13 mouse cellular contexts compared by ENCODE assay signal in genomic region chr1:45021234-45021633, GRCm38 (mm10).
DNase-seq lines count a peak whose midpoint lies in the region; ATAC-seq and TF ChIP-seq lines count a peak whose summit lies in the region.
"Had no signal": no experiment of that assay in that cellular context is flagged by ENCODE, and none has a peak within 500 bp of the region (broad histone marks: within the 10 kb centered on the region; RNA-seq: fewer than 3 reads in every experiment).

No protein-coding gene starts in this region.

- no peak overlapping the region for H3K4me2 ChIP-seq in hindbrain, postnatal 0 days (ENCODE audit: low read depth, low read length)
- H3K4me2 ChIP-seq in hindbrain, embryonic 14.5 days (replicated peaks): no peak overlapping the region
- no peak overlapping the region for H3K4me2 ChIP-seq in embryonic facial prominence, embryonic 14.5 days (ENCODE audit: low read depth, low read length)
- H3K4me2 ChIP-seq in limb, embryonic 13.5 days (replicated peaks): no peak overlapping the region
- H3K4me2 ChIP-seq: liver, embryonic 12.5 days had no signal

- no peak overlapping the region for H3K4me3 ChIP-seq in hindbrain, postnatal 0 days (ENCODE audit: low read length)
- no peak overlapping the region for H3K4me3 ChIP-seq in hindbrain, embryonic 14.5 days (replicated peaks; ENCODE audit: low read length)
- no peak overlapping the region for H3K4me3 ChIP-seq in embryonic facial prominence, embryonic 14.5 days (ENCODE audit: low read depth, low read length)
- H3K4me3 ChIP-seq in limb, embryonic 13.5 days: no peak overlapping the region
- H3K4me3 ChIP-seq: liver, embryonic 12.5 days had no signal

- no peak for ATAC-seq in hindbrain, postnatal 0 days
- ATAC-seq in hindbrain, embryonic 14.5 days (ENCODE audit: low FRiP score): no peak
- ATAC-seq in embryonic facial prominence, embryonic 14.5 days (ENCODE audit: low read depth): peak; percentile 72; the same call in 1 of the 2 replicates
- ATAC-seq in limb, embryonic 13.5 days (ENCODE audit: low FRiP score, low read depth): peak; percentile 67
- no peak for ATAC-seq in frontal cortex, adult (ENCODE audit: low TSS enrichment)
- ATAC-seq: liver, embryonic 12.5 days had no signal

- no peak overlapping the region for H3K9ac ChIP-seq in hindbrain, postnatal 0 days (replicated peaks; ENCODE audit: low read length)
- no peak overlapping the region for H3K9ac ChIP-seq in hindbrain, embryonic 14.5 days
- no peak overlapping the region for H3K9ac ChIP-seq in embryonic facial prominence, embryonic 14.5 days (ENCODE audit: low read depth, low read length)
- H3K9ac ChIP-seq in limb, embryonic 13.5 days: no peak overlapping the region
- H3K9ac ChIP-seq: liver, embryonic 12.5 days had no signal

- TF ChIP-seq CTCF in hindbrain, postnatal 0 days (IDR thresholded peaks at IDR 0.05; ENCODE audit: low read depth): no peak

- WGBS in hindbrain, postnatal 0 days: 62% methylated on average over 2 of the region's 2 CpGs
- 61% methylated on average over 2 of the region's 2 CpGs for WGBS in hindbrain, embryonic 14.5 days
- WGBS in embryonic facial prominence, embryonic 14.5 days: 21% methylated on average over 2 of the region's 2 CpGs
- WGBS in limb, embryonic 13.5 days: 18% methylated on average over 2 of the region's 2 CpGs

- H3K9me3 ChIP-seq in hindbrain, postnatal 0 days (ENCODE audit: low read length): no peaks in the 10 kb centered on the region
- H3K9me3 ChIP-seq in hindbrain, embryonic 14.5 days (ENCODE audit: control insufficient read depth, low read length): 0 out of 2 replicates have a peak, but pooled peaks cover 5% of the 10 kb centered on the region
- H3K9me3 ChIP-seq in embryonic facial prominence, embryonic 14.5 days (ENCODE audit: control insufficient read depth, low read length): no peaks in the 10 kb centered on the region
- H3K9me3 ChIP-seq in limb, embryonic 13.5 days: 0 out of 2 replicates have a peak, but pooled peaks cover 2% of the 10 kb centered on the region
- H3K9me3 ChIP-seq: liver, embryonic 12.5 days had no signal

- no peaks in the 10 kb centered on the region for H3K36me3 ChIP-seq in hindbrain, postnatal 0 days (ENCODE audit: insufficient read depth, low read length)
- H3K36me3 ChIP-seq in hindbrain, embryonic 14.5 days (replicated peaks; ENCODE audit: control insufficient read depth, insufficient read depth): no peaks in the 10 kb centered on the region
- H3K36me3 ChIP-seq in embryonic facial prominence, embryonic 14.5 days (ENCODE audit: control insufficient read depth, insufficient read depth, low read length): no peaks in the 10 kb centered on the region
- H3K36me3 ChIP-seq in limb, embryonic 13.5 days: no peaks in the 10 kb centered on the region
- H3K36me3 ChIP-seq: liver, embryonic 12.5 days had no signal

- no peaks in the 10 kb centered on the region for H3K4me1 ChIP-seq in hindbrain, postnatal 0 days (ENCODE audit: insufficient read depth, low read length)
- no peaks in the 10 kb centered on the region for H3K4me1 ChIP-seq in hindbrain, embryonic 14.5 days (replicated peaks; ENCODE audit: control insufficient read depth, insufficient read depth, low read length)
- peaks cover 16% of the 10 kb centered on the region; the same call in 1 of the 2 replicates for H3K4me1 ChIP-seq in embryonic facial prominence, embryonic 14.5 days (ENCODE audit: control insufficient read depth, insufficient read depth, low read length)
- H3K4me1 ChIP-seq in limb, embryonic 13.5 days: peaks cover 5% of the 10 kb centered on the region
- H3K4me1 ChIP-seq: liver, embryonic 12.5 days had no signal

- peak; percentile 1 for DNase-seq in hindbrain, postnatal 0 days (ENCODE audit: low spot score)
- DNase-seq in hindbrain, embryonic 14.5 days (ENCODE audit: low spot score): no peak
- peak; percentile 17 for DNase-seq in brain, adult 2 months (ENCODE audit: low read depth, low spot score)
- peak; percentile 91 for DNase-seq in embryonic facial prominence, embryonic 14.5 days (ENCODE audit: low spot score)
- no peak for DNase-seq in left cerebral cortex, adult 18-20 months (ENCODE audit: low spot score in 2 of 2)
- DNase-seq in thymus, postnatal 0 days (ENCODE audit: low spot score): no peak
- DNase-seq: adrenal gland, adult 8-10 months; cerebellum, postnatal 36 days; kidney, postnatal 36 days; thymus, adult 18-20 months had no signal

- H3K27me3 ChIP-seq in hindbrain, postnatal 0 days (ENCODE audit: insufficient read depth, low read length): no peaks in the 10 kb centered on the region
- no peaks in the 10 kb centered on the region for H3K27me3 ChIP-seq in hindbrain, embryonic 14.5 days (ENCODE audit: control insufficient read depth, insufficient read depth, low read length)
- H3K27me3 ChIP-seq in embryonic facial prominence, embryonic 14.5 days (replicated peaks; ENCODE audit: control insufficient read depth, insufficient read depth, low read length): no peaks in the 10 kb centered on the region
- no peaks in the 10 kb centered on the region for H3K27me3 ChIP-seq in limb, embryonic 13.5 days
- H3K27me3 ChIP-seq: liver, embryonic 12.5 days had no signal

- no peak overlapping the region for H3K27ac ChIP-seq in hindbrain, postnatal 0 days
- H3K27ac ChIP-seq in hindbrain, embryonic 14.5 days: no peak overlapping the region
- peak overlapping the region; percentile 39 for H3K27ac ChIP-seq in embryonic facial prominence, embryonic 14.5 days (replicated peaks; ENCODE audit: low read depth, low read length)
- no peak overlapping the region for H3K27ac ChIP-seq in limb, embryonic 13.5 days
- H3K27ac ChIP-seq: liver, embryonic 12.5 days had no signal

Comparison
In these comparisons a context has a peak if more than half of its experiments do, and no peak if none do; other contexts are left out.
1. DNase-seq: peak in hindbrain, postnatal 0 days (single experiment), brain, adult 2 months (single experiment) and embryonic facial prominence, embryonic 14.5 days (single experiment); none in hindbrain, embryonic 14.5 days (single experiment), left cerebral cortex, adult 18-20 months (0 of 2) and thymus, postnatal 0 days (single experiment).
2. ATAC-seq: peak in embryonic facial prominence, embryonic 14.5 days (single experiment) and limb, embryonic 13.5 days (single experiment); none in hindbrain, postnatal 0 days (single experiment), hindbrain, embryonic 14.5 days (single experiment) and frontal cortex, adult (single experiment).